ENCODE assay signal across 15 mouse cellular contexts in genomic region chr7:84254916-84255315, GRCm38 (mm10).
"Had no signal": no experiment of that assay in that cellular context is flagged by ENCODE, and none has a peak within 500 bp of the region (broad histone marks: within the 10 kb centered on the region; RNA-seq: fewer than 3 reads in every experiment).

No protein-coding gene starts in this region.

- H3K27ac ChIP-seq: layer of hippocampus, adult 2 months; left cerebral cortex, adult 2 months; liver, embryonic 13.5 days; midbrain, embryonic 13.5 days; neural tube, embryonic 13.5 days had no signal

- H3K4me2 ChIP-seq: liver, embryonic 13.5 days; midbrain, embryonic 13.5 days; neural tube, embryonic 13.5 days had no signal

- H3K9me3 ChIP-seq: liver, embryonic 13.5 days; midbrain, embryonic 13.5 days; neural tube, embryonic 13.5 days had no signal

- H3K4me3 ChIP-seq: layer of hippocampus, adult 2 months; left cerebral cortex, adult 2 months; liver, embryonic 13.5 days; midbrain, embryonic 13.5 days; myocyte; neural tube, embryonic 13.5 days had no signal

- ATAC-seq: midbrain, embryonic 13.5 days; midbrain, embryonic 16.5 days had no signal

- H3K9ac ChIP-seq: liver, embryonic 13.5 days; midbrain, embryonic 13.5 days; neural tube, embryonic 13.5 days had no signal

- DNase-seq: kidney, adult 18-20 months; kidney, adult 9 months; kidney, postnatal 25 days; layer of hippocampus, adult 9-11 months; liver, embryonic 13.5 days; lung, postnatal 14 days; lung, postnatal 4 days; thymus, adult 18-20 months; thymus, postnatal 36 days had no signal

- H3K27me3 ChIP-seq: liver, embryonic 13.5 days; midbrain, embryonic 13.5 days; neural tube, embryonic 13.5 days had no signal

- H3K36me3 ChIP-seq: liver, embryonic 13.5 days had no signal

- H3K4me1 ChIP-seq: liver, embryonic 13.5 days had no signal
